Mouse (Mus musculus) CD8-positive naive resting alpha-beta T cell, adult 57 days (primary cell): Measurements from ENCODE around the gene Tgif1. TPM values are rescaled to one million over a fixed set of nuclear protein-coding genes. Genes with fewer than 3 reads are reported as not detected.

Source experiments
- total RNA-seq: library from RNA; stranded (reverse); gene quantifications from one replicate; pipeline ENCODE4 v1.2.4, GENCODE M21; 2023

Gene Tgif1
- 269 TPM for total RNA-seq

DNA sequence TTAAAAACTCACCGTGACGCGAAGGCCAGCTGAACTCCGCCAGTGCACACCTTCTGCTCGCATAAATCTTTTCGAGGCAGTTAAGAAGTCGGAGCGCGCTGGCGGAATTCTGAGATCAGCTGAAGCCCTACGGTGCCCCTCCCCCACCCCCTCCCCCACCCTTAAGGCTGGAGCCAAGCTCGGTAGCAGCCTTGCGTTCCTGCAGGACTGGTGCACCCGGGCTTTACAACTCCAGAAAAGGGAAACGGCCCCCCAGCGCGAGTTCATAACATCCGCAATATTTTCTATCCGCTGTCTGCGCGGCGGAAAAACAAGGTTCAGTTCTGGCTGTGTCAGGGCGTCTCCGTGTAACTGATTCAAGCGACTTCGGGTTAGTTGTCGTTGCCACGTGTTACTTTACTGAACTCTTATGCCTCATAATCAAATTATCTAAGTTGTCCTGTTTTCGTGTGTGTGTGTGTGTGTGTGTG lies at the start of gene Tgif1:
Gene Tgif1, minus strand, starts transcription at position 111 of the 470 bp plus-strand sequence.

Other genes with a start within 250 kb of the Tgif1 start
- 1.6 TPM for gene Myom1, start 149.1 kb upstream of the Tgif1 start, total RNA-seq
- 397 TPM for gene Myl12a, start 149.3 kb upstream of the Tgif1 start, total RNA-seq